Mouse (Mus musculus) lung, adult 18-20 months (tissue): ENCODE measurements at regions not wholly inside any gene's neighbourhood (a gene's known extent, or its start where the extent isn't known, plus 50 kb on each side); places are given as distances from the start of the nearest gene placed in this dataset.

Experiments used
- DNase-seq, 2 experiments: peaks; one replicate each; pipeline ENCODE4 v3.0.0; 2022; ENCODE audit warnings: mixed read lengths in 2 of 2

GRCm38 (mm10) chr9:43982359-43982889 lies 60.8 kb upstream of the Thy1 start:
- DNase-seq: peak in 1 of 2 experiments; percentile 21

- DNase-seq: no peak
Measured at GRCm38 (mm10) chr9:43983220-43983619, 60.0 kb upstream of the Thy1 start.

- DNase-seq: peak; percentile 74 to 80
Measured at GRCm38 (mm10) chr9:43984181-43985062, 58.8 kb upstream of the Thy1 start.

- DNase-seq: no peak
Measured at GRCm38 (mm10) chr9:43987957-43988356, 55.2 kb upstream of the Thy1 start.

GRCm38 (mm10) chr9:43988981-43989860 lies 54.0 kb upstream of the Thy1 start:
- DNase-seq: no peak

GRCm38 (mm10) chr9:43990124-43990523 lies 53.1 kb upstream of the Thy1 start:
- DNase-seq: no peak

GRCm38 (mm10) chr9:43993221-43993976 lies 49.8 kb upstream of the Thy1 start:
- DNase-seq: no peak
